Mouse (Mus musculus) spleen, adult 12 weeks (tissue): ENCODE measurements around the gene Tgm2.

Source experiments
- DNase-seq: peaks from one replicate; pipeline ENCODE4 v3.0.0; 2022; ENCODE audit warnings: low spot score

Gene Tgm2

GRCm38 (mm10) chr2:158113591-158114257 is 32.5 kb downstream of the Tgm2 start:
- DNase-seq = peak; percentile 19

- DNase-seq = no peak
Observed at GRCm38 (mm10) chr2:158109516-158109915, 36.7 kb downstream of the Tgm2 start.

- DNase-seq = no peak
Observed at GRCm38 (mm10) chr2:158106947-158107587, 39.2 kb downstream of the Tgm2 start.

GRCm38 (mm10) chr2:158105605-158106004 is 40.6 kb downstream of the Tgm2 start:
- DNase-seq = no peak

- no peak for DNase-seq
Observed at GRCm38 (mm10) chr2:158104966-158105365, 41.3 kb downstream of the Tgm2 start.

- DNase-seq = no peak
Observed at GRCm38 (mm10) chr2:158101768-158102167, 44.5 kb downstream of the Tgm2 start.

- no peak for DNase-seq
Observed at GRCm38 (mm10) chr2:158099537-158099936, 46.7 kb downstream of the Tgm2 start.

- no peak for DNase-seq
Observed at GRCm38 (mm10) chr2:158098730-158099129, 47.5 kb downstream of the Tgm2 start.

- DNase-seq = no peak
Observed at GRCm38 (mm10) chr2:158097071-158097470, 49.2 kb downstream of the Tgm2 start.

GRCm38 (mm10) chr2:158094846-158095245 is 51.4 kb downstream of the Tgm2 start:
- DNase-seq = no peak

- no peak for DNase-seq
Observed at GRCm38 (mm10) chr2:158094300-158094699, 51.9 kb downstream of the Tgm2 start.

GRCm38 (mm10) chr2:158093345-158093744 is 52.9 kb downstream of the Tgm2 start:
- no peak for DNase-seq

- DNase-seq = no peak
Observed at GRCm38 (mm10) chr2:158090096-158090495, 56.1 kb downstream of the Tgm2 start.

GRCm38 (mm10) chr2:158084486-158084885 is 61.8 kb downstream of the Tgm2 start:
- no peak for DNase-seq

GRCm38 (mm10) chr2:158080622-158081241 is 65.5 kb downstream of the Tgm2 start:
- no peak for DNase-seq

GRCm38 (mm10) chr2:158079843-158080395 is 66.3 kb downstream of the Tgm2 start:
- DNase-seq = no peak

- no peak for DNase-seq
Observed at GRCm38 (mm10) chr2:158078971-158079370, 67.3 kb downstream of the Tgm2 start.

- DNase-seq = no peak
Observed at GRCm38 (mm10) chr2:158077981-158078380, 68.3 kb downstream of the Tgm2 start.

- DNase-seq = no peak
Observed at GRCm38 (mm10) chr2:158076690-158077089, 69.5 kb downstream of the Tgm2 start.

- DNase-seq = no peak
Observed at GRCm38 (mm10) chr2:158074835-158075234, 71.4 kb downstream of the Tgm2 start.

GRCm38 (mm10) chr2:158071633-158071995 is 74.6 kb downstream of the Tgm2 start:
- DNase-seq = no peak

GRCm38 (mm10) chr2:158070885-158071632 is 75.2 kb downstream of the Tgm2 start:
- DNase-seq = no peak
